Mouse (Mus musculus): Measurements from ENCODE around the gene Mpst. TPM values are rescaled to one million over a fixed set of nuclear protein-coding genes. Genes with fewer than 3 reads are reported as not detected.
A peak's percentile ranks its signal among the peaks of the same experiment; 100 is the strongest.

Gene Mpst
- polyA plus RNA-seq, 1 experiment from 2014 or later: 5.5 TPM

GRCm38 (mm10) chr15:78438505-78438904, 32.3 kb downstream of the Mpst start:
- Histone ChIP-seq H3K9me3 (ENCODE audit: control insufficient read depth, low read length) (no peaks in the 10 kb centered on the region), H3K36me3 (ENCODE audit: control insufficient read depth, insufficient read depth, low read length) (peaks cover 4% of the 10 kb centered on the region; the same call in 1 of the 2 replicates), H3K9ac (ENCODE audit: low read length) (no peak overlapping the region), H3K27me3 (ENCODE audit: control insufficient read depth, insufficient read depth, low read depth, low read length) (no peaks in the 10 kb centered on the region), H3K4me3 (ENCODE audit: low read length) (no peak overlapping the region), H3K4me2 (ENCODE audit: low read depth, low read length) (no peak overlapping the region), H3K27ac (ENCODE audit: low read length) (no peak overlapping the region), H3K4me1 (replicated peaks; ENCODE audit: control insufficient read depth, insufficient read depth, low read length) (peaks cover 21% of the 10 kb centered on the region)
- WGBS: 59% methylated on average over 8 of the region's 8 CpGs
- ATAC-seq (ENCODE audit: low read depth): no peak

GRCm38 (mm10) chr15:78438973-78439372, 32.8 kb downstream of the Mpst start:
- WGBS: 57% methylated on average over 9 of the region's 9 CpGs
- Histone ChIP-seq H3K27me3 (ENCODE audit: control insufficient read depth, insufficient read depth, low read depth, low read length) (no peaks in the 10 kb centered on the region), H3K9me3 (ENCODE audit: control insufficient read depth, low read length) (no peaks in the 10 kb centered on the region), H3K9ac (ENCODE audit: low read length) (no peak overlapping the region), H3K4me3 (ENCODE audit: low read length) (no peak overlapping the region), H3K4me2 (ENCODE audit: low read depth, low read length) (no peak overlapping the region), H3K36me3 (ENCODE audit: control insufficient read depth, insufficient read depth, low read length) (peaks cover under 1% of the 10 kb centered on the region; the same call in 1 of the 2 replicates), H3K27ac (ENCODE audit: low read length) (no peak overlapping the region), H3K4me1 (replicated peaks; ENCODE audit: control insufficient read depth, insufficient read depth, low read length) (peaks cover 21% of the 10 kb centered on the region)
- no peak for ATAC-seq (ENCODE audit: low read depth)

GRCm38 (mm10) chr15:78442231-78442630, 36.0 kb downstream of the Mpst start:
- Histone ChIP-seq H3K4me2 (ENCODE audit: low read depth, low read length) (no peak overlapping the region), H3K27me3 (ENCODE audit: control insufficient read depth, insufficient read depth, low read depth, low read length) (no peaks in the 10 kb centered on the region), H3K4me3 (ENCODE audit: low read length) (no peak overlapping the region), H3K9ac (ENCODE audit: low read length) (no peak overlapping the region), H3K27ac (ENCODE audit: low read length) (no peak overlapping the region), H3K9me3 (ENCODE audit: control insufficient read depth, low read length) (no peaks in the 10 kb centered on the region), H3K4me1 (replicated peaks; ENCODE audit: control insufficient read depth, insufficient read depth, low read length) (peaks cover 11% of the 10 kb centered on the region), H3K36me3 (ENCODE audit: control insufficient read depth, insufficient read depth, low read length) (no peaks in the 10 kb centered on the region)
- WGBS: 87% methylated on average over 19 of the region's 19 CpGs
- no peak for ATAC-seq (ENCODE audit: low read depth)

- Histone ChIP-seq H3K27ac (ENCODE audit: low read length) (no peak overlapping the region), H3K27me3 (ENCODE audit: control insufficient read depth, insufficient read depth, low read depth, low read length) (no peaks in the 10 kb centered on the region), H3K9me3 (ENCODE audit: control insufficient read depth, low read length) (no peaks in the 10 kb centered on the region), H3K4me1 (replicated peaks; ENCODE audit: control insufficient read depth, insufficient read depth, low read length) (peaks cover 3% of the 10 kb centered on the region; the same call in 1 of the 2 replicates), H3K9ac (ENCODE audit: low read length) (no peak overlapping the region), H3K4me3 (ENCODE audit: low read length) (no peak overlapping the region), H3K36me3 (ENCODE audit: control insufficient read depth, insufficient read depth, low read length) (no peaks in the 10 kb centered on the region), H3K4me2 (ENCODE audit: low read depth, low read length) (no peak overlapping the region)
- 47% methylated on average over 6 of the region's 6 CpGs for WGBS
- no peak for ATAC-seq (ENCODE audit: low read depth)
Observed at GRCm38 (mm10) chr15:78443857-78444256, 37.6 kb downstream of the Mpst start.

GRCm38 (mm10) chr15:78447121-78447520, 40.9 kb downstream of the Mpst start:
- H3K9me3 ChIP-seq (ENCODE audit: control insufficient read depth, low read length): no peaks in the 10 kb centered on the region
- WGBS: 32% methylated on average over 7 of the region's 7 CpGs
- H3K4me3 ChIP-seq (ENCODE audit: low read length): no peak overlapping the region
- H3K9ac ChIP-seq (ENCODE audit: low read length): peak overlapping the region; percentile 50
- H3K36me3 ChIP-seq (ENCODE audit: control insufficient read depth, insufficient read depth, low read length): no peaks in the 10 kb centered on the region
- H3K4me1 ChIP-seq (replicated peaks; ENCODE audit: control insufficient read depth, insufficient read depth, low read length): peaks cover 4% of the 10 kb centered on the region; the same call in 1 of the 2 replicates
- H3K4me2 ChIP-seq (ENCODE audit: low read depth, low read length): no peak overlapping the region
- no peaks in the 10 kb centered on the region for H3K27me3 ChIP-seq (ENCODE audit: control insufficient read depth, insufficient read depth, low read depth, low read length)
- peak overlapping the region; percentile 1; the same call in 1 of the 2 replicates for H3K27ac ChIP-seq (ENCODE audit: low read length)
- ATAC-seq (ENCODE audit: low read depth): no peak

GRCm38 (mm10) chr15:78447746-78448535, 41.7 kb downstream of the Mpst start:
- Histone ChIP-seq H3K36me3 (ENCODE audit: control insufficient read depth, insufficient read depth, low read length) (no peaks in the 10 kb centered on the region), H3K27ac (ENCODE audit: low read length) (peak overlapping the region; percentile 94), H3K27me3 (ENCODE audit: control insufficient read depth, insufficient read depth, low read depth, low read length) (no peaks in the 10 kb centered on the region), H3K9ac (ENCODE audit: low read length) (peak overlapping the region; percentile 71), H3K9me3 (ENCODE audit: control insufficient read depth, low read length) (no peaks in the 10 kb centered on the region), H3K4me2 (ENCODE audit: low read depth, low read length) (peak overlapping the region; percentile 86), H3K4me3 (ENCODE audit: low read length) (peak overlapping the region; percentile 50), H3K4me1 (replicated peaks; ENCODE audit: control insufficient read depth, insufficient read depth, low read length) (peaks cover 4% of the 10 kb centered on the region; the same call in 1 of the 2 replicates)
- peak; percentile 79 for ATAC-seq (ENCODE audit: low read depth)
- 1% methylated on average over 22 of the region's 22 CpGs for WGBS

GRCm38 (mm10) chr15:78449131-78449530, 42.9 kb downstream of the Mpst start:
- H3K27me3 ChIP-seq (ENCODE audit: control insufficient read depth, insufficient read depth, low read depth, low read length): no peaks in the 10 kb centered on the region
- H3K4me2 ChIP-seq (ENCODE audit: low read depth, low read length): no peak overlapping the region
- no peak for ATAC-seq (ENCODE audit: low read depth)
- no peaks in the 10 kb centered on the region for H3K36me3 ChIP-seq (ENCODE audit: control insufficient read depth, insufficient read depth, low read length)
- H3K4me3 ChIP-seq (ENCODE audit: low read length): no peak overlapping the region
- H3K9ac ChIP-seq (ENCODE audit: low read length): no peak overlapping the region
- no peaks in the 10 kb centered on the region for H3K9me3 ChIP-seq (ENCODE audit: control insufficient read depth, low read length)
- 63% methylated on average over 6 of the region's 6 CpGs for WGBS
- H3K27ac ChIP-seq (ENCODE audit: low read length): peak overlapping the region; percentile 6; the same call in 1 of the 2 replicates
- peaks cover 4% of the 10 kb centered on the region; the same call in 1 of the 2 replicates for H3K4me1 ChIP-seq (replicated peaks; ENCODE audit: control insufficient read depth, insufficient read depth, low read length)

GRCm38 (mm10) chr15:78449694-78450418, 43.6 kb downstream of the Mpst start:
- Histone ChIP-seq H3K4me1 (replicated peaks; ENCODE audit: control insufficient read depth, insufficient read depth, low read length) (peaks cover 4% of the 10 kb centered on the region; the same call in 1 of the 2 replicates), H3K36me3 (ENCODE audit: control insufficient read depth, insufficient read depth, low read length) (no peaks in the 10 kb centered on the region), H3K9ac (ENCODE audit: low read length) (no peak overlapping the region), H3K27me3 (ENCODE audit: control insufficient read depth, insufficient read depth, low read depth, low read length) (no peaks in the 10 kb centered on the region), H3K9me3 (ENCODE audit: control insufficient read depth, low read length) (no peaks in the 10 kb centered on the region), H3K4me3 (ENCODE audit: low read length) (no peak overlapping the region), H3K4me2 (ENCODE audit: low read depth, low read length) (no peak overlapping the region), H3K27ac (ENCODE audit: low read length) (no peak overlapping the region)
- no peak for ATAC-seq (ENCODE audit: low read depth)
- 27% methylated on average over 7 of the region's 7 CpGs for WGBS

GRCm38 (mm10) chr15:78450419-78450768, 44.2 kb downstream of the Mpst start:
- H3K4me3 ChIP-seq (ENCODE audit: low read length): no peak overlapping the region
- WGBS: 82% methylated on average over 6 of the region's 6 CpGs
- H3K27me3 ChIP-seq (ENCODE audit: control insufficient read depth, insufficient read depth, low read depth, low read length): no peaks in the 10 kb centered on the region
- no peak overlapping the region for H3K9ac ChIP-seq (ENCODE audit: low read length)
- no peaks in the 10 kb centered on the region for H3K36me3 ChIP-seq (ENCODE audit: control insufficient read depth, insufficient read depth, low read length)
- no peak overlapping the region for H3K4me2 ChIP-seq (ENCODE audit: low read depth, low read length)
- ATAC-seq (ENCODE audit: low read depth): no peak
- no peaks in the 10 kb centered on the region for H3K9me3 ChIP-seq (ENCODE audit: control insufficient read depth, low read length)
- H3K27ac ChIP-seq (ENCODE audit: low read length): no peak overlapping the region
- peaks cover 4% of the 10 kb centered on the region; the same call in 1 of the 2 replicates for H3K4me1 ChIP-seq (replicated peaks; ENCODE audit: control insufficient read depth, insufficient read depth, low read length)

Measured in lung, embryonic 16.5 days (tissue).